Mouse (Mus musculus): ENCODE measurements around the gene Cald1.

DNA sequence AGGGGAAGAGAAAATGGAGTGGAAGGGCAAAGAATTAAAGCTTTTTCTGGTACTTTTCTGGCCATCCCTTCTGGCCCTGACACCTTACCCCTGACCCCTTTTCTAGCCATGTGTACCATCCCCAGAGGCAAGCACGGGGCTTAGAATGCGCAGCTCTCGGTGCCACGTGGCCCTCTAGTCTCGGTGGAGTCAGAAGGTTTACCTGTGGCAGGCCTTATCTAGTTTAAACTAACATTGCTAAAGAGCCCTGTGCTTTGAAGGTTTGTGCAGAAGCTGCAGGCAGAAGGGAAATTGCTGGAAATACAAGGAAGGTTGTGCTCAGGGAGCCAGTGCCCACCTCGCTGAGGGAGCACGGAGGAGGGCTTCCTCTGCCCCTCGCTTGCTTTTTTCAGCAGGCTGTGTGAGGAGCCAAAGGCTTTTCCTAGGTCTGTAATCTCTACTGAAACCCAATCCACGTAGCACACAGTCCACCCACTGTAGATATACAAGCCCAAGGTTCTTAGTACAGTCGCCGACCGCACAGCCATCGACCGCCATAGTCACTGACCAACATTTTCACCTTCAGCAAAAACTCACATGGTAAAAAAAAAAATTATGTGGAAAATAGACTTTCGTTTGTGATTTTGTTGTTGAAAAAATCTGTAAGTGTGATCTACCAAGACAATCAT lies 129.2 kb downstream of the Cald1 start:
- TF ChIP-seq CTCF (IDR thresholded peaks at IDR 0.05; ENCODE audit: low read depth, low read length) (no peak), POLR2A (IDR thresholded peaks at IDR 0.05; ENCODE audit: borderline replicate concordance, low read depth, low read length) (no peak)

Data from bone marrow macrophage, adult 2 months (primary cell).